Mouse (Mus musculus): ENCODE measurements around the gene Pakap.

Pakap gene

GRCm38 (mm10) chr4:57567666-57568206 lies at the start of gene Pakap:
Gene Pakap (plus strand): TSS chr4:57568179.
- no peak for DNase-seq (ENCODE audit: low spot score)

- no peak for DNase-seq (ENCODE audit: low spot score)
Measured at GRCm38 (mm10) chr4:57523456-57523855, 44.5 kb upstream of the Pakap start.

- DNase-seq (ENCODE audit: low spot score) = no peak
Measured at GRCm38 (mm10) chr4:57524461-57524860, 43.5 kb upstream of the Pakap start.

GRCm38 (mm10) chr4:57525221-57526011 lies 42.6 kb upstream of the Pakap start:
- DNase-seq (ENCODE audit: low spot score) = no peak

- no peak for DNase-seq (ENCODE audit: low spot score)
Measured at GRCm38 (mm10) chr4:57528296-57528695, 39.7 kb upstream of the Pakap start.

GRCm38 (mm10) chr4:57533686-57534085 lies 34.3 kb upstream of the Pakap start:
- no peak for DNase-seq (ENCODE audit: low spot score)

- no peak for DNase-seq (ENCODE audit: low spot score)
Measured at GRCm38 (mm10) chr4:57534232-57534631, 33.7 kb upstream of the Pakap start.

- DNase-seq (ENCODE audit: low spot score) = no peak
Measured at GRCm38 (mm10) chr4:57535087-57535486, 32.9 kb upstream of the Pakap start.

GRCm38 (mm10) chr4:57538029-57538688 lies 29.8 kb upstream of the Pakap start:
- no peak for DNase-seq (ENCODE audit: low spot score)

- no peak for DNase-seq (ENCODE audit: low spot score)
Measured at GRCm38 (mm10) chr4:57543692-57544256, 24.2 kb upstream of the Pakap start.

GRCm38 (mm10) chr4:57547785-57548184 lies 20.2 kb upstream of the Pakap start:
- DNase-seq (ENCODE audit: low spot score) = no peak

- no peak for DNase-seq (ENCODE audit: low spot score)
Measured at GRCm38 (mm10) chr4:57550216-57550615, 17.8 kb upstream of the Pakap start.

GRCm38 (mm10) chr4:57557102-57557501 lies 10.9 kb upstream of the Pakap start:
- DNase-seq (ENCODE audit: low spot score) = no peak

GRCm38 (mm10) chr4:57559438-57559837 lies 8.5 kb upstream of the Pakap start:
- no peak for DNase-seq (ENCODE audit: low spot score)

- DNase-seq (ENCODE audit: low spot score) = no peak
Measured at GRCm38 (mm10) chr4:57560010-57560409, 8.0 kb upstream of the Pakap start.

- DNase-seq (ENCODE audit: low spot score) = no peak
Measured at GRCm38 (mm10) chr4:57561055-57561454, 6.9 kb upstream of the Pakap start.

GRCm38 (mm10) chr4:57565283-57565682 lies 2.7 kb upstream of the Pakap start:
- DNase-seq (ENCODE audit: low spot score) = no peak

GRCm38 (mm10) chr4:57565811-57566210 lies 2.2 kb upstream of the Pakap start:
- DNase-seq (ENCODE audit: low spot score) = no peak

- no peak for DNase-seq (ENCODE audit: low spot score)
Measured at GRCm38 (mm10) chr4:57568268-57569068, 489 bp downstream of the Pakap start.

GRCm38 (mm10) chr4:57569069-57569355 lies 1.0 kb downstream of the Pakap start:
- no peak for DNase-seq (ENCODE audit: low spot score)

- DNase-seq (ENCODE audit: low spot score) = no peak
Measured at GRCm38 (mm10) chr4:57569711-57570110, 1.7 kb downstream of the Pakap start.

- no peak for DNase-seq (ENCODE audit: low spot score)
Measured at GRCm38 (mm10) chr4:57570229-57570628, 2.2 kb downstream of the Pakap start.
